Mouse (Mus musculus) mouse trophoblast stem cell (cell line): ENCODE measurements at regions not wholly inside any gene's neighbourhood (a gene's known extent, or its start where the extent isn't known, plus 50 kb on each side); places are given as distances from the start of the nearest gene placed in this dataset.

Experiments used
- in situ Hi-C, 2 experiments: fragments of 300-500 bp; cut with MseI, MboI; formaldehyde crosslinking; loops; 2 replicates in 1 of 2; 3 replicates in 1 of 2; pipeline ENCODE4 v1.15.1; 2025

DNA sequence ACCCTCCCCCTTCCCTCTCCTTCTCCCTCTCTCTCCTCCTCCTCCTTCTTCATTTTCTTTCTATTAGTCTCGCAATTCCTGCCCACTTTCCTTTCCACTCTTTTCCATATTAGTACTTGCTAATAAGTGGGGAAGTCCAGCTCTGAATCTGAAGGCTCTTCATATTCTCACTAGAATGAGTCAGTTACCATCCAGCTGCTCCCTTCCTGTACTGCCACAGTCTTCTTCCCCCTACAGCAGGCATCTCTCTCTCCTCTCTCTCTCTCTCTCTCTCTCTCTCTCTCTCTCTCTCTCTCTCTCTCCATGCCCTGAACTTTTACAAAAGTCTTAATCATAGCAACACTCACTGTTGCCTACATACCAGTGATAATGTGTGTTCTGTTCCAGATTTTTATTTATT lies 226.6 kb upstream of the Pter start:
- in situ Hi-C loops: no loop called here

GRCm38 (mm10) chr2:12699331-12699730 lies 224.5 kb upstream of the Pter start:
- in situ Hi-C loops: no loop called here

DNA sequence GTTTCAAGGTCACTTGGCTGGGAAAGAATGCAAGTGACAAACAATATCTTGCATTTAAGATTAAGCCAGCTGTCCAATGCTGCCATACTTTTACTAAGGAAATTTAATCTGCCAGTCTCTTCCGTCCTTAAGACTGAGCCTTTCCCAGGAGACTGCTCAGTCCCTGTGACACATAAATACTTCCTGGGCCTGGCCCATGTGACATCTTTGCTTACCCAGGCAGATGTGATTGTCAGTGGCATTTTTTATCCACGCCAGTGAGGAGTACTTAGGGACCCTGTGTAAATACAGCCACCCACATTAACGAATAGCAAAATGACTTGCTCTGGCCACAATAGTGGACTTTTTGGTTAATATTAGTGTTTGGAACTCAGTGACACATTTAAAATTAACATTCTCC lies 216.3 kb upstream of the Pter start:
- in situ Hi-C loops: loop anchor here in 1 of 2 experiments (25.0 kb wide), 1 partner anchor 530 kb away; no protein-coding TSS in a partner anchor

DNA sequence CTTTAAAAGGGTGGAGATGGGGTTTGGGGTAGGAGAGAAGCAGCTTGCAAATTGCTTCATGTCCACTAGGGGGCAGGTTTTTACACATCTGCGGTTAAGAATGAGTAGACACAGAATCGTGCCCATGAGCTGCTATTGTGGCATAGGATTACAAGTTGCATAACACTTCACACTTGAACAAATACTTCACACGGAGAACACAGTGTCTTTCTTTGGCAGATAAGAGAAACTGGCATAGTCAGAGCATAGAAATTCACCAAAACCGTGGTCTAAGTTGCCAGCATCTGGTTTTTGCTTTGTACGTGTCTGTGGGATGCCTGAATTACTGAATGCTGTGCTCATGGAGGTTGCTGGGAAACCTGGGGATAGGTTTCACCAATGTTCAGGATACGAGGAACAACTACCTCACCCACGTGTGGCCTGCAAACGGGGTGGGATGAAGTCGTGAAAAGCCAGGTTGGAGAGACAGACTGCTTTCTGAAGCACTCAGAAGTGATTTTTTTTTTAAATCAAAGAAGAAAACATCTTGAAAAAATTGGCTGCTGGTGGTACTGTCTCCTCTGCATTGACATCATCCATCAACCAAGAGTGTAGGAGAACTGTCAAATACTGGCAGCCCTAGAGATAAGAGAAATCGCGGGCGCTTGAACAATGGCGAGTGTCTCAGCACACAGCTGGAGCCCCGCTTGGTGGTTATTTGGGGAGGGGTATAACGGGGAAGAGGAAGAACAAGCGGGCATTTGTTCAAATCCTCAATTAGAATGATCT lies 214.5 kb upstream of the Pter start:
- in situ Hi-C loops: loop anchor here in 1 of 2 experiments (25.0 kb wide), 1 partner anchor 528 kb away; no protein-coding TSS in a partner anchor

GRCm38 (mm10) chr2:12709924-12710240 lies 214.0 kb upstream of the Pter start:
- in situ Hi-C loops: loop anchor here in 1 of 2 experiments (25.0 kb wide), 1 partner anchor 527 kb away; no protein-coding TSS in a partner anchor

DNA sequence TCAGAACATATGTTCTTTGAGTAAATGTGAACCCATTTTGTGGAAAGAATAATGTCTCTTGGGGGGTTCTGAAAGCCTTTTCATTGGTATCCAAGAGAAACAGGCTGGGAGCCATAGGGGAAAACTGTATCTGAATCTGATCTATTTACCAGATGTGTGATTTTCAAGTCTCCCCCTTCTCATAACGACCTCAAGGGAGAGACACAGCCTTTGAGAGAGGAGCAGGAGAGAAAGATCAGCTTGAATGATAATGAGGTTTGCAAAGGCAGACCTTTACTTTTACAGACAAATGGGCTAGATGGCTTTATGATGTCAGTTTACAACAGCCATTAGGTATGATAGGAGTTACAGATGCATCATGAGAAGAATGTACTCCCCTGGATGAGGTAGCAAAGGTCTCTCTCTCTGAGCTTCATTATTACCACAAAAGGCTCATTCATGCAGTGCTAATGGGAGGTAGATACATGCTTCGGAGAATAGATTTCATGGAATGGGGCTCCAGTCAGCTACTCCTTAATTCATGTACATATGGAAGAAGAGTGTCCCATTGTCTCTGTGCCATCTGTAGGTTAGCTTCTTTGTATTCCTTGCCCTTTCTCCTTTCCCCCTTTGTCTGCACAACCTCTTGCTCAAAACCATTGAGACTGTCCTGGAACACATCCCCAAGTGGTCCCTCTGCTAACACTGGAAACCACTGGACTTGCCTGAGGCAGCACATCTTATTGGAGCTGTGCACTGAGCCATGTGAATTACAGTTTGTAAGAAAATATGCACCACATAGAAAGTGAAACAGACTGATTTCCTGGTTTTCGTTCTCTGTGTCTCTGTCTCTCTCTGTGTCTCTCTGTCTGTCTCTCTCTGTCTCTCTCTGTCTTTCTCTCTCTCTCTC lies 207.5 kb upstream of the Pter start:
- in situ Hi-C loops: loop anchor here in 1 of 2 experiments (25.0 kb wide), 1 partner anchor 521 kb away; no protein-coding TSS in a partner anchor

- in situ Hi-C loops: no loop called here
Observed at GRCm38 (mm10) chr2:12729251-12729650, 194.6 kb upstream of the Pter start.

DNA sequence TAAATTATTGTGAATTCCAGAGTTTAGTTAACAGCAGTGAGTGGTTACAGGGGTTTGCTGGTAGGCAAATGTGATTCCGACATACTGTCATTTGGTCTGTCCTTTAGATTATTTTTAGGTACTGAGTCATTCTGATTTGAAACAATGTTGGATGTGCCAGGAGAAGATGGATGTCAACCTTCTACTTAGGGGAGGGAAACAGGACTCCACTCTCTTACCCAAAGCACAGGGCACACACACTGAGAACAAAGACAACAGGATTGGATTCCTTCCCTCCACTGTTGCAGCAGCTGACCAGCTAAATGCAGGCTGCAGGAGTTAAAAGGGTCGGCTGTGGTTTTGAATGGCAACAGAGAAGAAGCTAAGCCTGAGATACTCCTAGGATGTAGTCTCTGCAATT lies 186.7 kb upstream of the Pter start:
- in situ Hi-C loops: no loop called here

- in situ Hi-C loops: no loop called here
Observed at GRCm38 (mm10) chr2:12746856-12747255, 177.0 kb upstream of the Pter start.

DNA sequence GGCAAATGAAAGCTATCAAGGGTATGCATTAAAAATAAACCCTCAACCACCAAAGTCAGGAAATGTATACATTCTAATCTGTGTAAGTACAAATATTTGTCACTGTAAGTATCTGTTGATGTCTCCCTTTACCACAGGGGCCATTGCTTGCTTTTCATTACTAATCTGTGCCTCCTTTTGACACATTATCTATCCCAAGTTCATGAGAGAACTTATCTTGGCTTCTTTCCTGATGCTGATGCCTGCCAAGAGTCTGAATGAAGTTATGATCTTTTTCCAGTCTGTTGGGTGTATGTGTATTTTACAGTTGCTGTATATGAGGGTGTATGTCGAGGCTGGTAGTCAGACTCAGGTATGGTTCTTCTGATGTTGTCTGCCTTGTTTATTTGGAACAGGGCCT lies 165.0 kb upstream of the Pter start:
- in situ Hi-C loops: no loop called here

DNA sequence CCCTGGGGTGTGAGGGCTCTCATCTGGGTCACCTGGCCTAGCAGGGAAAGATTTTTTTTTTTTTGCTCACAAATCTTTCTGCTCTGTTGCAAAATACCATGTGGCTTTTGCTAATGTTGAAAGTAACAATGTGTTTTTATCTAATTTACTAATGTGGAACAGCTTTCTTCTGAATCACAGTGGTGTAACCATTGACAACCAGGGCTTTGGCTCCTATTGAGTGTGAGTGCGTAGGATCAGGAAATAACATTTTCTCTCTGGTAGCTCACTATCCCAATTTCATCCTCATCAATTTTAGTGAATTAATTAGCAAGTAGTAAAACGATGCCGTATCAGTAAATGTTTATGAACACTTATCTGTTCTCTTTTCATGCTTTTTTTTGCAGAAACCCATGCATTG lies 163.9 kb upstream of the Pter start:
- in situ Hi-C loops: no loop called here

- in situ Hi-C loops: no loop called here
Observed at GRCm38 (mm10) chr2:12761461-12761860, 162.4 kb upstream of the Pter start.

DNA sequence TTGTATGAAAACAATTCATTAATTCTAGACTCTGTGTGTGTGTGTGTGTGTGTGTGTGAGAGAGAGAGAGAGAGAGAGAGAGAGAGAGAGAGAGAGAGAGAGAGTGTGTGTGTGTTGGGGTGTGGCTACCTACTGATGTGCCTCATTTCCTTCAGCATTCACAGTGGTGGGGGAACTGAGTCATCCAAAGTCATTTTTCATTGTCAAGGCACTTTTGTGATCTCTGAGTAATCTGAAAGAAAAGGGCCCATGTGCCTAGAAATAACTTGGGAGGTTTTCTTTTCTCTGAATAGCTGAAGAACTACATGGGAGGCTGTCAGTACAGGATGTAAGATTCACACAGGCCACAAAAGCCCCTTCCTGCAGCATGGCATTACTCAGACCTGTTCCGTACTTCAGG lies 159.3 kb upstream of the Pter start:
- in situ Hi-C loops: no loop called here

DNA sequence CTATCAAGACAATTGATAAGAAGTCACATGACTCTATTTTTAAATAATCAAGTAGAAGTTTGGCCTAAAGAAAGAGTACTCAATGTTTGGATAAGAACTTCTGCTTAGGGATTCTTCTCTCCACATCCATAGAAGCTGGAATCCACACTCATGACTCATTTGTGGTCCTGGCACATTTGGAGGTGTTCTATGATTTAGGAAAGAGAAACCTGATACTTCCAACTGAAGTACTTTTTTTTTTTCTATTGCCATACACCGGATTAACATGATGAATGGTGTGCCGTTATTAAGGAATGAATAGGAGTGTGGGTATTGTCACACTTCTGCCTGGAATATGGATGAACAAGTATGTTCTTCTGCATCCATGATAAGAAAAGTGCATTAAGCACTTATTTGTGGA lies 158.5 kb upstream of the Pter start:
- in situ Hi-C loops: no loop called here

DNA sequence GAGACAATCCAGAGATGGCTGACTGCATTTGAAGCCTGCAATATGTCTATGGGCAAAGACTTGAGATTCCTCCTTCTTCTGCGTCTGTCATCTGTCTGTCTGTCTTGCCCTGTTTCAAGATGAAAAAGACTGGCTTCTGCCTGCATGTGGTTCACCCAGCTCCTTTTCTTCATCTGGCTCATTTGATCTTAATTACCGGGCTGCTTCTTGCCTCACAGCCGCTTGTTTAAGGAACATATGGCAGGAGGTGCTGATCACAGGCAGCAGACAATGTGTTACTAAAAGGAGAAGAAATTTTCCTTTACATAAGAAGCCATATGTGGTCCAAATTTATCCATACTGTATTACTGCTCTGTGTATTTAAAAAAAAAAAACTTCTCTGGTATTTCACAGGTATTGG lies 147.0 kb upstream of the Pter start:
- in situ Hi-C loops: no loop called here

- in situ Hi-C loops: no loop called here
Observed at GRCm38 (mm10) chr2:12777696-12778095, 146.1 kb upstream of the Pter start.

- in situ Hi-C loops: no loop called here
Observed at GRCm38 (mm10) chr2:12792596-12792995, 131.2 kb upstream of the Pter start.

- in situ Hi-C loops: no loop called here
Observed at GRCm38 (mm10) chr2:12797615-12798169, 126.1 kb upstream of the Pter start.

GRCm38 (mm10) chr2:12799153-12799925 lies 124.5 kb upstream of the Pter start:
- in situ Hi-C loops: no loop called here

GRCm38 (mm10) chr2:12802667-12803066 lies 121.2 kb upstream of the Pter start:
- in situ Hi-C loops: no loop called here

GRCm38 (mm10) chr2:12805096-12805495 lies 118.7 kb upstream of the Pter start:
- in situ Hi-C loops: no loop called here

GRCm38 (mm10) chr2:12808466-12808865 lies 115.4 kb upstream of the Pter start:
- in situ Hi-C loops: no loop called here
